Mouse (Mus musculus) intestine, embryonic 15.5 days (tissue): ENCODE data around the gene Mkrn1. TPM values are rescaled to one million over a fixed set of nuclear protein-coding genes. Genes with fewer than 3 reads are reported as not detected.
"Not testable (repeated sequence)": the region's sequence is repeated elsewhere in the genome, so short reads cannot be mapped to it uniquely, and the experiment has no call there.

Experiments used
- ATAC-seq: fragments of 200-750 bp; cut with Nextera tagmentation; 2 replicates; pipeline ENCODE4 v1.8.0; 2017; ENCODE audit warnings: moderate TSS enrichment, moderate library complexity
- H3K27ac ChIP-seq: fragments of 300-500 bp; sonication (generic); 2 replicates; pipeline ENCODE4 v1.5.1; 2015; ENCODE audit warnings: mild to moderate bottlenecking, inconsistent platforms
- H3K27me3 ChIP-seq: fragments of 300-500 bp; sonication (generic); replicated peaks from 2 replicates; pipeline ENCODE4 v1.6.1; 2015; ENCODE audit warnings: inconsistent platforms
- H3K36me3 ChIP-seq: fragments of 300-500 bp; sonication (generic); 2 replicates; pipeline ENCODE4 v1.6.1; 2015; ENCODE audit warnings: inconsistent platforms
- H3K4me1 ChIP-seq: fragments of 300-500 bp; sonication (generic); replicated peaks from 2 replicates; pipeline ENCODE4 v1.6.1; 2015; ENCODE audit warnings: inconsistent platforms
- H3K4me2 ChIP-seq: fragments of 300-500 bp; sonication (generic); replicated peaks from 2 replicates; pipeline ENCODE4 v1.6.1; 2015; ENCODE audit warnings: mild to moderate bottlenecking, inconsistent platforms
- H3K4me3 ChIP-seq: fragments of 300-500 bp; sonication (generic); replicated peaks from 2 replicates; pipeline ENCODE4 v1.5.1; 2015; ENCODE audit warnings: inconsistent platforms
- H3K9ac ChIP-seq: fragments of 300-500 bp; sonication (generic); 2 replicates; pipeline ENCODE4 v1.6.1; 2015; ENCODE audit warnings: inconsistent platforms
- H3K9me3 ChIP-seq: fragments of 300-500 bp; sonication (generic); 2 replicates; pipeline ENCODE4 v1.6.1; 2016; ENCODE audit warnings: inconsistent platforms
- WGBS: fragments of 180-500 bp; shearing (Covaris S2); methylation state at CpG from one replicate; pipeline ENCODE4 v1.1.7; 2015; 5-methylcytosine and 5-hydroxymethylcytosine counted together
- polyA plus RNA-seq: library from polyadenylated mRNA; unstranded; fragments of >200 nt; fragmentation: Nextera tagmentation; extraction: Ambion mirVana; gene quantifications from 2 replicates; pipeline ENCODE4 v1.2.1, GENCODE M21; 2015

Mkrn1 gene
- polyA plus RNA-seq, 1 experiment from 2014 or later, result 59.3 TPM

GRCm38 (mm10) chr6:39373301-39373955, 46.8 kb downstream of the Mkrn1 start:
- H3K4me1 ChIP-seq, result peaks cover 12% of the 10 kb centered on the region
- no peak overlapping the region for H3K4me3 ChIP-seq
- WGBS, result 29% methylated on average over 4 of the region's 4 CpGs
- no peak overlapping the region for H3K9ac ChIP-seq
- no peaks in the 10 kb centered on the region; the same call in 1 of the 2 replicates for H3K9me3 ChIP-seq
- no peaks in the 10 kb centered on the region for H3K27me3 ChIP-seq
- ATAC-seq, result 0 out of 2 replicates have a peak, but pooled peaks have one; percentile 18
- H3K27ac ChIP-seq, result no peak overlapping the region
- H3K4me2 ChIP-seq, result no peak overlapping the region
- 0 out of 2 replicates have a peak, but pooled peaks cover 3% of the 10 kb centered on the region for H3K36me3 ChIP-seq

GRCm38 (mm10) chr6:39372727-39373126, 47.5 kb downstream of the Mkrn1 start:
- no peak overlapping the region for H3K4me3 ChIP-seq
- H3K9ac ChIP-seq, result no peak overlapping the region
- H3K27ac ChIP-seq, result no peak overlapping the region; the same call in 1 of the 2 replicates
- no peak for ATAC-seq
- H3K9me3 ChIP-seq, result no peaks in the 10 kb centered on the region; the same call in 1 of the 2 replicates
- H3K4me1 ChIP-seq, result peaks cover 12% of the 10 kb centered on the region
- H3K4me2 ChIP-seq, result no peak overlapping the region
- 32% methylated on average over 7 of the region's 7 CpGs for WGBS
- 0 out of 2 replicates have a peak, but pooled peaks cover 3% of the 10 kb centered on the region for H3K36me3 ChIP-seq
- H3K27me3 ChIP-seq, result no peaks in the 10 kb centered on the region

GRCm38 (mm10) chr6:39372042-39372441, 48.2 kb downstream of the Mkrn1 start:
- Histone ChIP-seq H3K36me3 (0 out of 2 replicates have a peak, but pooled peaks cover 3% of the 10 kb centered on the region), H3K27me3 (no peaks in the 10 kb centered on the region), H3K9ac (no peak overlapping the region), H3K27ac (no peak overlapping the region), H3K9me3 (no peaks in the 10 kb centered on the region; the same call in 1 of the 2 replicates), H3K4me1 (peaks cover 12% of the 10 kb centered on the region), H3K4me2 (no peak overlapping the region), H3K4me3 (no peak overlapping the region)
- ATAC-seq, result no peak

GRCm38 (mm10) chr6:39369631-39370030, 50.6 kb downstream of the Mkrn1 start:
- Histone ChIP-seq H3K4me3 (no peak overlapping the region), H3K9me3 (no peaks in the 10 kb centered on the region; the same call in 1 of the 2 replicates), H3K4me2 (no peak overlapping the region), H3K27me3 (no peaks in the 10 kb centered on the region), H3K27ac (no peak overlapping the region), H3K4me1 (peaks cover 6% of the 10 kb centered on the region; the same call in 1 of the 2 replicates), H3K9ac (no peak overlapping the region), H3K36me3 (0 out of 2 replicates have a peak, but pooled peaks cover 6% of the 10 kb centered on the region)
- WGBS, result 70% methylated on average over 3 of the region's 3 CpGs
- ATAC-seq, result no peak

- ATAC-seq, result no peak
- Histone ChIP-seq H3K4me3 (no peak overlapping the region), H3K9me3 (no peaks in the 10 kb centered on the region), H3K4me1 (no peaks in the 10 kb centered on the region), H3K27ac (no peak overlapping the region), H3K9ac (no peak overlapping the region), H3K4me2 (no peak overlapping the region), H3K27me3 (no peaks in the 10 kb centered on the region), H3K36me3 (0 out of 2 replicates have a peak, but pooled peaks cover 3% of the 10 kb centered on the region)
- 90% methylated on average over 2 of the region's 2 CpGs for WGBS
Measured at GRCm38 (mm10) chr6:39362684-39363083, 57.6 kb downstream of the Mkrn1 start.

- 98% methylated on average over 9 of the region's 9 CpGs for WGBS
- ATAC-seq, H3K4me3 ChIP-seq: not testable (repeated sequence)
Measured at GRCm38 (mm10) chr6:39359207-39359606, 61.1 kb downstream of the Mkrn1 start.

GRCm38 (mm10) chr6:39348946-39349345, 71.3 kb downstream of the Mkrn1 start:
- Histone ChIP-seq H3K36me3 (peaks cover 28% of the 10 kb centered on the region), H3K4me2 (no peak overlapping the region), H3K4me1 (no peaks in the 10 kb centered on the region), H3K27ac (no peak overlapping the region), H3K27me3 (no peaks in the 10 kb centered on the region), H3K4me3 (no peak overlapping the region), H3K9me3 (no peaks in the 10 kb centered on the region), H3K9ac (no peak overlapping the region)
- ATAC-seq, result no peak
- 82% methylated on average over 6 of the region's 6 CpGs for WGBS

More at GRCm38 (mm10) chr6:39359207-39359606, 61.1 kb downstream of the Mkrn1 start:
- not testable (repeated sequence) for H3K27me3 ChIP-seq, H3K4me2 ChIP-seq, H3K27ac ChIP-seq, H3K4me1 ChIP-seq, H3K9ac ChIP-seq, H3K9me3 ChIP-seq
- peaks cover 18% of the 10 kb centered on the region; the same call in 1 of the 2 replicates for H3K36me3 ChIP-seq

GRCm38 (mm10) chr6:39347880-39348814, 72.1 kb downstream of the Mkrn1 start:
- H3K27me3 ChIP-seq, result no peaks in the 10 kb centered on the region
- H3K4me2 ChIP-seq, result no peak overlapping the region
- H3K9ac ChIP-seq, result no peak overlapping the region
- peaks cover 28% of the 10 kb centered on the region for H3K36me3 ChIP-seq
- H3K9me3 ChIP-seq, result no peaks in the 10 kb centered on the region
- no peak overlapping the region for H3K4me3 ChIP-seq
- 58% methylated on average over 4 of the region's 4 CpGs for WGBS
- no peaks in the 10 kb centered on the region for H3K4me1 ChIP-seq
- H3K27ac ChIP-seq, result no peak overlapping the region
- ATAC-seq, result no peak

Other genes with a start within 250 kb of the Mkrn1 start
- gene Kdm7a, start 213.7 kb downstream of the Mkrn1 start, polyA plus RNA-seq, result 4.9 and 5.1 TPM in 2 replicates
- 35.6 and 38.2 TPM in 2 replicates for gene Slc37a3, start 42.8 kb downstream of the Mkrn1 start, polyA plus RNA-seq
- gene Rab19, start 39.3 kb downstream of the Mkrn1 start, polyA plus RNA-seq, result 6.1 and 8.1 TPM in 2 replicates
- gene Dennd2a, start 137.4 kb upstream of the Mkrn1 start, polyA plus RNA-seq, result 11.7 and 12.3 TPM in 2 replicates
- 28.0 and 29.1 TPM in 2 replicates for gene Adck2, start 153.4 kb upstream of the Mkrn1 start, polyA plus RNA-seq
- gene Gm42420, start 165.3 kb upstream of the Mkrn1 start, polyA plus RNA-seq, result 1.1 and 1.2 TPM in 2 replicates
- 378 and 432 TPM in 2 replicates for gene Ndufb2, start 172.1 kb upstream of the Mkrn1 start, polyA plus RNA-seq